Mouse (Mus musculus) small intestine, adult 2 months (tissue): Measurements from ENCODE around the gene Slc4a4.

ENCODE experiments used
- CTCF ChIP-seq: fragments of 200-500 bp; IDR thresholded peaks from 2 replicates; pipeline ENCODE4 v1.5.1; 2012; ENCODE audit warnings: low read depth, mild to moderate bottlenecking, control low read depth, inconsistent platforms, low read length, moderate library complexity, mixed read lengths; ENCODE audit not compliant: insufficient replicate concordance, insufficient read length; ENCODE audit errors: extremely low read depth
- POLR2A ChIP-seq: fragments of 200-500 bp; IDR thresholded peaks from 2 replicates; pipeline ENCODE4 v1.6.1; 2012; ENCODE audit warnings: low read depth, mild to moderate bottlenecking, control low read depth, inconsistent platforms, low read length, moderate library complexity

- TF ChIP-seq CTCF (no peak), POLR2A (no peak)
Measured at GRCm38 (mm10) chr5:89077711-89078110, 191.1 kb downstream of the Slc4a4 start.
